Mouse (Mus musculus) kidney, postnatal 0 days (tissue): ENCODE data around the gene Lalba. TPM values are rescaled to one million over a fixed set of nuclear protein-coding genes. Genes with fewer than 3 reads are reported as not detected.

Source experiments
- ATAC-seq: fragments of 200-750 bp; cut with Nextera tagmentation; replicated peaks from 2 replicates; pipeline ENCODE4 v1.8.0; 2017; ENCODE audit warnings: low read depth, moderate number of reproducible peaks, moderate TSS enrichment, moderate library complexity; ENCODE audit not compliant: low FRiP score
- DNase-seq: peaks from one replicate; pipeline ENCODE4 v3.0.0-alpha.2; 2016; ENCODE audit warnings: low spot score
- H3K27ac ChIP-seq: fragments of 300-500 bp; sonication (generic); 2 replicates; pipeline ENCODE4 v1.5.1; 2014; ENCODE audit warnings: mild to moderate bottlenecking
- H3K27me3 ChIP-seq: fragments of 300-500 bp; sonication (generic); 2 replicates; pipeline ENCODE4 v1.6.1; 2014; ENCODE audit warnings: low read length, mixed read lengths; ENCODE audit not compliant: insufficient read depth
- H3K36me3 ChIP-seq: fragments of 300-500 bp; sonication (generic); 2 replicates; pipeline ENCODE4 v1.6.1; 2014; ENCODE audit warnings: low read length, mixed read lengths; ENCODE audit not compliant: insufficient read depth
- H3K4me1 ChIP-seq: fragments of 300-500 bp; sonication (generic); replicated peaks from 2 replicates; pipeline ENCODE4 v1.6.1; 2014; ENCODE audit warnings: antibody characterized with exemption, low read length, mixed read lengths; ENCODE audit not compliant: insufficient read depth
- H3K4me2 ChIP-seq: fragments of 300-500 bp; sonication (generic); 2 replicates; pipeline ENCODE4 v1.6.1; 2014; ENCODE audit warnings: mild to moderate bottlenecking, low read length, moderate library complexity, mixed read lengths
- H3K4me3 ChIP-seq: fragments of 300-500 bp; sonication (generic); replicated peaks from 2 replicates; pipeline ENCODE4 v1.5.1; 2014; ENCODE audit warnings: low read depth, low read length
- H3K9ac ChIP-seq: fragments of 300-500 bp; sonication (generic); 2 replicates; pipeline ENCODE4 v1.6.1; 2014; ENCODE audit warnings: low read depth, low read length
- H3K9me3 ChIP-seq: fragments of 300-500 bp; sonication (generic); replicated peaks from 2 replicates; pipeline ENCODE4 v1.6.1; 2016; ENCODE audit warnings: low read length, inconsistent platforms, mixed read lengths
- CTCF ChIP-seq: IDR thresholded peaks from 2 replicates; pipeline ENCODE4 v1.5.1; 2016; ENCODE audit warnings: antibody characterized with exemption, low read depth, mild to moderate bottlenecking, moderate library complexity
- WGBS: fragments of 180-500 bp; shearing (Covaris S2); extraction: QIAGEN DNeasy Blood & Tissue Kit; methylation state at CpG from one replicate; pipeline ENCODE4 v1.1.7; 2014; 5-methylcytosine and 5-hydroxymethylcytosine counted together
- polyA plus RNA-seq: library from polyadenylated mRNA; unstranded; fragments of >200 nt; fragmentation: Nextera tagmentation; extraction: Ambion mirVana; gene quantifications from 2 replicates; pipeline ENCODE4 v1.2.1, GENCODE M21; 2015

Gene Lalba
- polyA plus RNA-seq, 1 experiment from 2014 or later, result 0.30 TPM

- no peaks in the 10 kb centered on the region for H3K27me3 ChIP-seq
- no peaks in the 10 kb centered on the region for H3K9me3 ChIP-seq
- WGBS, result 76% methylated on average over 7 of the region's 7 CpGs
- H3K27ac ChIP-seq, result no peak overlapping the region
- no peak overlapping the region for H3K4me3 ChIP-seq
- no peak overlapping the region for H3K4me2 ChIP-seq
- no peak for TF ChIP-seq CTCF
- DNase-seq (no peak), ATAC-seq (no peak)
- no peaks in the 10 kb centered on the region for H3K4me1 ChIP-seq
- no peaks in the 10 kb centered on the region for H3K36me3 ChIP-seq
- H3K9ac ChIP-seq, result no peak overlapping the region
Measured at GRCm38 (mm10) chr15:98479568-98480102, 2.9 kb downstream of the Lalba start.

DNA sequence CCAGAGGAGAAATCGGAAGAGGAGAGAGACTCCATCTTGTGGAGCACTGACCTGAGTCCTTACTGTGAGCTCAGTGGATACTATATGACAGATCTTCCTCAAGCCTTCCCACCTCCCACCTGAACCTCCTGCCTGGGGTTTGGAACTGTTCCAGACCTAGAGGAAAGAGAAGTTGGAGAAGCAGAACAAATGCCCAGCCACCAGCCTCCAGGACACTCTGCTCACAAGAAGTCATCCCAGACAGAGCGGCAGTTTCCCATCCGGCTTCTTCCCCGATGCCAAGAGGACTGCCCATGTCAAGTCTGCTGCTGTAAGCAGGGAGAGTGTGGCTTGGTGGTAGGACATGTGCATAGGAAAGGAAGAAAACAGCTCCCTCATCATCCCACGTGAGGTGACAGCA is 6.2 kb downstream of the Lalba start:
- DNase-seq (no peak), ATAC-seq (no peak)
- no peaks in the 10 kb centered on the region for H3K36me3 ChIP-seq
- no peaks in the 10 kb centered on the region for H3K9me3 ChIP-seq
- H3K4me2 ChIP-seq, result no peak overlapping the region
- H3K27me3 ChIP-seq, result no peaks in the 10 kb centered on the region
- no peak overlapping the region for H3K27ac ChIP-seq
- no peaks in the 10 kb centered on the region for H3K4me1 ChIP-seq
- 77% methylated on average over 5 of the region's 5 CpGs for WGBS
- H3K4me3 ChIP-seq, result no peak overlapping the region
- H3K9ac ChIP-seq, result no peak overlapping the region
- TF ChIP-seq CTCF, result no peak

DNA sequence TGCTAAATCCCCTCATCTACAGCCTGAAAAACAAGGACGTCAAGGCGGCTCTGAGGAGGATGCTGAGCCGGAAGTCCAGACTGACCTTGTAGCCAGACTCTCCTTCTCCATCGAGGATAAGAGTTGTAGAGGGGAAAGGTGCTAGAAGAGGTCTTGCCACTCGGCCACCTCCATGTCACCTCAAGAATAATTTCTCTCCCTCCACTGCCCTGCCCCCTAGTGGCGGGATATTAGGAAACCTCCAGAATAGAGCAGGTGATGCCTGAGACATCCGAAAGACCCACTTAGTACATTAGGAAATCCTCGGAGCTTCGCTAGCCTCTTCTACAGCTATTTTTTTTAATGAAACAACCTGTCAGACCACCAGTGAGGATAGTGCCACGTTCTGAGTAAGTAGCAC is 7.1 kb downstream of the Lalba start:
- H3K36me3 ChIP-seq, result no peaks in the 10 kb centered on the region
- no peak overlapping the region for H3K4me3 ChIP-seq
- H3K4me2 ChIP-seq, result no peak overlapping the region
- H3K9ac ChIP-seq, result no peak overlapping the region
- H3K4me1 ChIP-seq, result no peaks in the 10 kb centered on the region
- DNase-seq (peak; percentile 33), ATAC-seq (no peak)
- 50% methylated on average over 10 of the region's 10 CpGs for WGBS
- no peaks in the 10 kb centered on the region for H3K9me3 ChIP-seq
- no peak overlapping the region for H3K27ac ChIP-seq
- TF ChIP-seq CTCF, result peak; percentile 67
- no peaks in the 10 kb centered on the region for H3K27me3 ChIP-seq

- no peaks in the 10 kb centered on the region for H3K9me3 ChIP-seq
- no peaks in the 10 kb centered on the region for H3K4me1 ChIP-seq
- H3K36me3 ChIP-seq, result no peaks in the 10 kb centered on the region
- H3K27ac ChIP-seq, result no peak overlapping the region
- TF ChIP-seq CTCF, result no peak
- no peak overlapping the region for H3K4me2 ChIP-seq
- 78% methylated on average over 10 of the region's 10 CpGs for WGBS
- H3K4me3 ChIP-seq, result no peak overlapping the region
- no peak for ATAC-seq
- DNase-seq, result no peak
- H3K9ac ChIP-seq, result no peak overlapping the region
- no peaks in the 10 kb centered on the region for H3K27me3 ChIP-seq
Measured at GRCm38 (mm10) chr15:98474958-98475357, 7.6 kb downstream of the Lalba start.

DNA sequence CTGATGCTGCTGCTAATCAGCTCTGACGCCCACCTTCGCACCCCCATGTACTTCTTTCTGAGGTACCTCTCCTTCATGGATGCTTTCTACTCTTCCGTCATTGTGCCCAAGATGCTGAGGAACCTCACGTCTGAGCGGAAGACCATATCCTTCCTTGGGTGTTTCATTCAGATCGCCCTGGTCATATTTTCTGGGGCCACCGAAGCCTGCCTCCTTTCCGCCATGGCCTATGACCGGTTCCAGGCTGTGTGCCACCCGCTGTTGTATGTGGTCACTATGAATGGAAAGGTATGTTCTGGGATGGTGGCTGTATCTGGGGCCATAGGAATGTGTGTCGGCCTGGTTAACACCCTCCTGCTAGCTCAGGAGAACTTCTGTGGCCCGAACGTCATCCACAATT is 11.0 kb downstream of the Lalba start:
- 91% methylated on average over 13 of the region's 13 CpGs for WGBS
- no peak overlapping the region for H3K27ac ChIP-seq
- H3K4me2 ChIP-seq, result no peak overlapping the region
- no peak for ATAC-seq
- no peak for DNase-seq
- H3K4me3 ChIP-seq, result no peak overlapping the region
- no peak for TF ChIP-seq CTCF
- H3K9me3 ChIP-seq, result no peaks in the 10 kb centered on the region
- no peaks in the 10 kb centered on the region for H3K27me3 ChIP-seq
- no peaks in the 10 kb centered on the region for H3K4me1 ChIP-seq
- H3K9ac ChIP-seq, result no peak overlapping the region
- no peaks in the 10 kb centered on the region for H3K36me3 ChIP-seq

- Histone ChIP-seq H3K4me3 (no peak within 1 kb of the TSS), H3K4me2 (no peak within 1 kb of the TSS), H3K27ac (no peak within 1 kb of the TSS), H3K9me3 (no peaks in the 10 kb centered on the region), H3K4me1 (no peaks in the 10 kb centered on the region), H3K36me3 (no peaks in the 10 kb centered on the region), H3K9ac (no peak within 1 kb of the TSS), H3K27me3 (no peaks in the 10 kb centered on the region)
- 90% methylated on average over 4 of the region's 4 CpGs for WGBS
- no peak for TF ChIP-seq CTCF
- ATAC-seq (no peak), DNase-seq (no peak)
Measured at GRCm38 (mm10) chr15:98469596-98469995, 12.9 kb downstream of the Lalba start, which contains the start of gene OR5BS1P. TSS of gene OR5BS1P (plus strand) at chr15:98469896.

GRCm38 (mm10) chr15:98452288-98452687 is 30.2 kb downstream of the Lalba start, which contains the start of gene Olfr281:
TSS of gene Olfr281 (plus strand) at chr15:98452588.
- WGBS, result 90% methylated on average over 7 of the region's 7 CpGs
- Histone ChIP-seq H3K9me3 (no peaks in the 10 kb centered on the region), H3K4me2 (no peak within 1 kb of the TSS), H3K27me3 (no peaks in the 10 kb centered on the region), H3K4me3 (no peak within 1 kb of the TSS), H3K36me3 (no peaks in the 10 kb centered on the region), H3K4me1 (no peaks in the 10 kb centered on the region), H3K27ac (no peak within 1 kb of the TSS), H3K9ac (no peak within 1 kb of the TSS)
- DNase-seq (no peak), ATAC-seq (no peak)
- TF ChIP-seq CTCF, result no peak
